ENCODE assay signal across 9 mouse cellular contexts in the genomic region with DNA sequence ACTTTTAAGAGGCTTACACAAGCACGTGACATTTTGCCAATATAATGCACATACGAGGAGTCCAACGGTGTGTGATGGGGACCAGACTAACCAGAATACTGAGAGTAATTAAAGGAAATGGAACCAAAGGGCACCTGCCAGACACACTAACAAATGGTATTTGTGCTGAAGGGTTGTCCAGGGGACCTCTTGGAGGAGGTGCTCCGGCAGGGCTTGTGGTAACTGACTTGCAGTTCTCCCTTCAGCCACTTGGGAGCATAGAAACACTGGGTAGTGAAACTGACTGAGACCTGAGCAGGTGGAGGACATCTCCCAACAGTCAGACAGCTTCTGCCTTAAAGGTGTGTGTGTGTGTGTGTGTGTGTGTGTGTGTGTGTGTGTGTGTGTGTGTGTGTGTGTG.
DNase-seq lines count a peak whose midpoint lies in the region; ATAC-seq lines count a peak whose summit lies in the region.
"Had no signal": no experiment of that assay in that cellular context is flagged by ENCODE, and none has a peak within 500 bp of the region (broad histone marks: within the 10 kb centered on the region; RNA-seq: fewer than 3 reads in every experiment).

No protein-coding gene starts in this region.

- no peaks in the 10 kb centered on the region for H3K9me3 ChIP-seq in hindbrain, embryonic 12.5 days (replicated peaks)
- H3K9me3 ChIP-seq: liver, embryonic 13.5 days had no signal

- no peak overlapping the region for H3K9ac ChIP-seq in hindbrain, embryonic 12.5 days
- H3K9ac ChIP-seq: liver, embryonic 13.5 days had no signal

- H3K4me2 ChIP-seq in hindbrain, embryonic 12.5 days (replicated peaks) = peak overlapping the region; percentile 19
- H3K4me2 ChIP-seq: liver, embryonic 13.5 days had no signal

- H3K27ac ChIP-seq in hindbrain, embryonic 12.5 days = 0 out of 2 replicates have a peak overlapping the region, but pooled peaks have one; percentile 24
- H3K27ac ChIP-seq: liver, embryonic 13.5 days had no signal

- peak; percentile 93 for DNase-seq in MN1 (ENCODE audit: low spot score)
- DNase-seq in cerebellum, adult 11-12 months = peak; percentile 74
- DNase-seq in forelimb bud, embryonic 11.5 days (ENCODE audit: low read depth, low spot score) = peak; percentile 58
- DNase-seq in layer of hippocampus, postnatal 10 days (ENCODE audit: low spot score in 2 of 2) = peak; percentile 70 to 73
- peak; percentile 85 for DNase-seq in lung, postnatal 25 days (ENCODE audit: low spot score)
- DNase-seq in retina, postnatal 1 day = peak; percentile 78
- DNase-seq in yolk sac, embryonic 10.5 days (ENCODE audit: low spot score) = peak; percentile 70
- DNase-seq: liver, embryonic 13.5 days had no signal

- 23% methylated on average over 4 of the region's 4 CpGs for WGBS in hindbrain, embryonic 12.5 days

- H3K27me3 ChIP-seq in hindbrain, embryonic 12.5 days = no peaks in the 10 kb centered on the region
- H3K27me3 ChIP-seq: liver, embryonic 13.5 days had no signal

- peak; percentile 58 for ATAC-seq in hindbrain, embryonic 12.5 days (ENCODE audit: low FRiP score)

- H3K4me1 ChIP-seq in hindbrain, embryonic 12.5 days = peaks cover 34% of the 10 kb centered on the region

- no peaks in the 10 kb centered on the region for H3K36me3 ChIP-seq in hindbrain, embryonic 12.5 days
- H3K36me3 ChIP-seq: liver, embryonic 13.5 days had no signal

- H3K4me3 ChIP-seq in hindbrain, embryonic 12.5 days = no peak overlapping the region
- H3K4me3 ChIP-seq: liver, embryonic 13.5 days had no signal
